Mouse (Mus musculus) small intestine, adult 2 months (tissue): Measurements from ENCODE around the gene Elp6.

ENCODE experiments used
- CTCF ChIP-seq: fragments of 200-500 bp; IDR thresholded peaks from 2 replicates; pipeline ENCODE4 v1.5.1; 2012; ENCODE audit warnings: low read depth, mild to moderate bottlenecking, control low read depth, inconsistent platforms, low read length, moderate library complexity, mixed read lengths; ENCODE audit not compliant: insufficient replicate concordance, insufficient read length; ENCODE audit errors: extremely low read depth
- POLR2A ChIP-seq: fragments of 200-500 bp; IDR thresholded peaks from 2 replicates; pipeline ENCODE4 v1.6.1; 2012; ENCODE audit warnings: low read depth, mild to moderate bottlenecking, control low read depth, inconsistent platforms, low read length, moderate library complexity

- TF ChIP-seq CTCF (no peak), POLR2A (no peak)
These were observed 9.7 kb downstream of the Elp6 start for GRCm38 (mm10) chr9:110314706-110315105.
